Mouse (Mus musculus) cerebellum, postnatal 14 days (tissue): ENCODE data around the gene Mep1a.
A peak's percentile ranks its signal among the peaks of the same experiment; 100 is the strongest.

ENCODE experiments used
- DNase-seq, 2 experiments: peaks; one replicate each; pipeline ENCODE4 v3.0.0; 2021; ENCODE audit warnings: mixed read lengths in 2 of 2

The Mep1a gene

DNA sequence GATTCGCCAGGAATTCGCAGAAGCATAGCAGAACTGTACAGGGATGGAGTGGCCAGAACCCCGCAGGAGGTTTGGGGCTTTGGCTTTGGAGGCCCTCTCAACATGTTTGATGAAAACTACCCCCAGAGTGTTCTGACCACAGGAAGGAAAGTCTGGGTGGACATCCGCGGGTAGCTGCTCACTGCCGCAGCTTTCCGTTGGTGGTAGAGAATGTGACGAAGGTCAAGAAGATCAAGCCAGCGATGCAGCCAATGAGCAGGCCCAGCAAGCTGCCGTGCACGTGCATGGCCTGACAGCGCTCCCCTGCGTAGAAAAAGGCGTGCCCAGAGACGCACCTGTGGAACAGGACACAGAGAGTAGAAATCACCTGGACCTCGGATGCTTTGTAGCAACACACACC, 27.8 kb downstream of the Mep1a start:
- no peak for DNase-seq

DNA sequence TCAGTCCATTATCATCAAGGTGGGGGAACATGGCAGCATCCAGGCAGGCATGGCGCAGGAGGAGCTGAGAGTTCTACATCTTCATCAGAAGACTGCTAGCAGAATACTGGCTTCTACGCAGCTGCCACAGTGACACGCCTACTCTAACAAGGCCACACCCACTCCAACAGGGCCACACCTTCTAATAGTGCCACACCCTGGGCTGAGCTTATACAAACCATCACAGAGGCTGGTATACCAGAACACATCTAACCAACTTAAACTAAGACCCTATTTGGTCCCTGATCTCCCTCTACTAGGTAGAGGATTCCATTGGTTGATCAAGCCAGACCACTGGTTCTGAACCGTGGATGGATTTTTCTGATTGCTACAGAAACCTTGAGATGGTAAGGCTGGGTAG, 30.1 kb downstream of the Mep1a start:
- DNase-seq = no peak

GRCm38 (mm10) chr17:43470039-43470438, 32.6 kb downstream of the Mep1a start:
- peak in 1 of 2 experiments; percentile 16 for DNase-seq

GRCm38 (mm10) chr17:43460245-43461181, 42.1 kb downstream of the Mep1a start:
- peak; percentile 79 to 89 for DNase-seq

GRCm38 (mm10) chr17:43459737-43460230, 42.8 kb downstream of the Mep1a start:
- DNase-seq = peak; percentile 9 to 15

DNA sequence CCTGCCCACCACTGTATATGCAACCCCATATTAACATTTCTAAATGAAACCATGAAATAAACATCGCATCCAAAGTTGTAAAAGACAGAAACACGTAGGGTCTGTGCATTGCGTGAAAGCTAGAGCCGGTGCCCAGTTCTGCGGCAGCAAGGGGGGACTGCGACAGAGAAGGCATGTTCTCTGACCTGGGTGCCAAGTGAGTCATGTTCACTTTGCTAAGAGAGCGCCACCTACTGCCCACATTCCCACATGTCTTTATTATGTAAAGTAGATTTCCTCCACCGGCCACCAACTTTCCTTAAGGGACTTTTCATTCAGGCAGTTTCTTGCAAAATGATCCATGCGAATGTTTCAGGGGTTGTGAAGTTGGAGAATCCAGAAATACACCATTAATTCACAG, 44.0 kb downstream of the Mep1a start:
- peak; percentile 84 to 92 for DNase-seq

DNA sequence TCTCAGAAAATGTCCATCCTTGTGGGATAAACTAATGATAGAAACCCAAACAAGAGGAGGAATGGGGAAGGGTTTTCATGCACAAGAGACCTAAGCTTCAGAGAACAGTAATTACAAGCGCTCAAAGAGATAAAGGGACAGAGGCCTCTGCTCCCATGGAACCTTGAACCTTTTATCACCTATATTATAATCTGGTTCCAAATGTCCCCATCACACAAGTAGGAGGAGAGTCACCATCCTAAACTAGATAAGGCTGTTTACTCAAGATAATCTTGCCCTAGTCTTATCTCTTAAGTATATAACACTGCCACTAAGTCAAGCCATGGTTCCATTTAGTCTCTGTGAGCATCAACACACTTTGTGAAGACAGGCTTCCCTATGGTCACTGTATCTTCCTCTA, 51.4 kb downstream of the Mep1a start:
- no peak for DNase-seq

- DNase-seq = no peak
Observed at GRCm38 (mm10) chr17:43434485-43434884, 68.1 kb downstream of the Mep1a start.

GRCm38 (mm10) chr17:43431692-43432091, 70.9 kb downstream of the Mep1a start:
- DNase-seq = no peak
